22 mouse cellular contexts compared by ENCODE assay signal in the genomic region with DNA sequence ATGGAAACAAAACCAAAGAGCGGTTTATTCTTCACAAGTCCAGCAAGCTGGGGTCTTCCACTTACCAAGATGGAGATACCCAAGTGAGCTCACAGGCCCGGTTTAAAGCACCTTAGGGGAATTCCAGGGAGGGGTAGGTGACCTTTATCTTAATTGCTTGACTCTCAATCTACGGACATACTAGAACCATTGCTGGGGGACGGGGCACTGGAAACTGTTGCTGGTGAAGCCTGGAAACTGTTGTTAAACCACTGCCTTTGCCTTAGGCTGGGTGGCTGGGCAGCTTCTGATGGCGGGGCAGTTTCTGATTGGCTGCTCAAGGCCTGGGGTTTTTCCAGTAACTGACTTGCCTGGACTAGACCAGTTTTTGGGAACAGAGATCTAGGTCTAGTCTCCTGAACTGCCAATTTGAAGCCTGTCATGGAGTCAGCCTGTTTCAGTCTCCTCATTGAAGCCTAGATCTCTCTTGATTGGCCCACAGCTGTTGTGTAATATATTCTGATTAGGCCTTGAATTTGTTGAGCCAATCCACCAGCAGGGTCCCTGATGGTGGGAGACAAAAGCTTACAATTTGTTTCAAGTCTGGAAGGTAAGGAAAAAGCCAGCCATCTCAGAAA. TPM values are rescaled to one million over a fixed set of nuclear protein-coding genes. Genes with fewer than 3 reads are reported as not detected.
DNase-seq lines count a peak whose midpoint lies in the region.
"Had no signal": no experiment of that assay in that cellular context is flagged by ENCODE, and none has a peak within 500 bp of the region (broad histone marks: within the 10 kb centered on the region; RNA-seq: fewer than 3 reads in every experiment).

No protein-coding gene starts in this region.

- no peaks in the 10 kb centered on the region for H3K36me3 ChIP-seq in embryonic facial prominence, embryonic 10.5 days (replicated peaks)
- H3K36me3 ChIP-seq: embryonic facial prominence, embryonic 12.5 days; forebrain, embryonic 15.5 days; G1E had no signal

- H3K27me3 ChIP-seq in embryonic facial prominence, embryonic 10.5 days (replicated peaks; ENCODE audit: low read depth, poor library complexity, severe bottlenecking), result no peaks in the 10 kb centered on the region
- H3K27me3 ChIP-seq: embryonic facial prominence, embryonic 12.5 days; forebrain, embryonic 13.5 days; forebrain, embryonic 15.5 days; Patski had no signal

- no peak overlapping the region for H3K4me3 ChIP-seq in embryonic facial prominence, embryonic 10.5 days
- H3K4me3 ChIP-seq: embryonic facial prominence, embryonic 12.5 days; forebrain, embryonic 13.5 days; forebrain, embryonic 15.5 days had no signal

- no peak overlapping the region for H3K27ac ChIP-seq in embryonic facial prominence, embryonic 10.5 days (replicated peaks)
- H3K27ac ChIP-seq: embryonic facial prominence, embryonic 12.5 days; forebrain, embryonic 13.5 days; forebrain, embryonic 15.5 days had no signal

- no peaks in the 10 kb centered on the region for H3K9me3 ChIP-seq in embryonic facial prominence, embryonic 10.5 days
- H3K9me3 ChIP-seq: embryonic facial prominence, embryonic 12.5 days; forebrain, embryonic 13.5 days; forebrain, embryonic 15.5 days; G1E had no signal

- WGBS in embryonic facial prominence, embryonic 10.5 days, result 90% methylated on average over 5 of the region's 5 CpGs

- peak; percentile 72 for DNase-seq in heart, adult 11 months
- DNase-seq in heart, adult 8-10 months (ENCODE audit: low spot score), result no peak
- peak; percentile 30 for DNase-seq in ZHBTc4 (ENCODE audit: low read depth, low spot score)
- DNase-seq in testis, postnatal 10 days (ENCODE audit: low spot score), result no peak
- DNase-seq in embryonic facial prominence, embryonic 10.5 days (ENCODE audit: low spot score), result no peak
- DNase-seq: adrenal gland, adult 2 months; adrenal gland, postnatal 10 days; adrenal gland, postnatal 25 days; B cell, adult 2 months; cerebellum, adult 11 months; cerebellum, adult 18-20 months; cerebellum, adult 8-10 months; cerebellum, adult 9-11 months; cerebellum, postnatal 14 days; cerebellum, postnatal 36 days; embryo, embryonic 11 days; forebrain, postnatal 0 days had no signal

- no peaks in the 10 kb centered on the region for H3K4me1 ChIP-seq in embryonic facial prominence, embryonic 10.5 days
- H3K4me1 ChIP-seq: embryonic facial prominence, embryonic 12.5 days; forebrain, embryonic 13.5 days had no signal

RNA-seq across cellular contexts. Expression of a gene that starts 29.3 kb away (rescaled TPM):
- 10 to 100 TPM; 27.0 to 33.8 (median 32.0) TPM for total RNA-seq in heart, adult 8-10 months (2022)
- 36.6 and 37.2 TPM in 2 replicates for polyA plus RNA-seq in embryonic facial prominence, embryonic 10.5 days (2016; fragmentation: Nextera tagmentation; extraction: Ambion mirVana)

Comparison
In these comparisons a context has a peak if more than half of its experiments do, and no peak if none do; other contexts are left out.
1. DNase-seq: peak in heart, adult 11 months (single experiment) and ZHBTc4 (single experiment); none in heart, adult 8-10 months (single experiment), testis, postnatal 10 days (single experiment) and embryonic facial prominence, embryonic 10.5 days (single experiment).